Mouse (Mus musculus): Measurements from ENCODE around the gene Smpd4. TPM values are rescaled to one million over a fixed set of nuclear protein-coding genes. Genes with fewer than 3 reads are reported as not detected.
A peak's percentile ranks its signal among the peaks of the same experiment; 100 is the strongest.
"Not testable (repeated sequence)": the region's sequence is repeated elsewhere in the genome, so short reads cannot be mapped to it uniquely, and the experiment has no call there.

The Smpd4 gene
- polyA plus RNA-seq (2015; fragmentation: Nextera tagmentation; extraction: Ambion mirVana), result 17.2 and 23.2 TPM in 2 replicates

GRCm38 (mm10) chr16:17619198-17620105 is at the start of gene Smpd4:
TSS of gene Smpd4 (plus strand) at chr16:17619354.
- H3K36me3 ChIP-seq, result peaks cover 10% of the 10 kb centered on the region; the same call in 1 of the 2 replicates
- H3K4me1 ChIP-seq (replicated peaks), result peaks cover 15% of the 10 kb centered on the region
- peak within 1 kb of the TSS; percentile 35; the same call in 1 of the 2 replicates for H3K27ac ChIP-seq
- WGBS, result 2% methylated on average over 60 of the region's 60 CpGs
- peak within 1 kb of the TSS; percentile 95 for H3K4me3 ChIP-seq
- H3K9ac ChIP-seq, result peak within 1 kb of the TSS; percentile 92
- no peaks in the 10 kb centered on the region for H3K27me3 ChIP-seq
- peak; percentile 76 for ATAC-seq (replicated peaks; ENCODE audit: insufficient number of reproducible peaks, insufficient read depth, low FRiP score, low read depth)
- no peaks in the 10 kb centered on the region for H3K9me3 ChIP-seq (replicated peaks)
- peak within 1 kb of the TSS; percentile 65 for H3K4me2 ChIP-seq

GRCm38 (mm10) chr16:17575870-17576824 is 43.0 kb upstream of the Smpd4 start:
- no peaks in the 10 kb centered on the region for H3K9me3 ChIP-seq (replicated peaks)
- peak overlapping the region; percentile 83 for H3K4me2 ChIP-seq
- H3K27ac ChIP-seq, result no peak overlapping the region
- H3K36me3 ChIP-seq, result no peaks in the 10 kb centered on the region
- H3K4me3 ChIP-seq, result peak overlapping the region; percentile 55
- WGBS, result 12% methylated on average over 45 of the region's 45 CpGs
- H3K27me3 ChIP-seq, result peaks cover 37% of the 10 kb centered on the region
- ATAC-seq (replicated peaks; ENCODE audit: insufficient number of reproducible peaks, insufficient read depth, low FRiP score, low read depth), result peak; percentile 51
- H3K9ac ChIP-seq, result peak overlapping the region; percentile 55
- peaks cover 14% of the 10 kb centered on the region for H3K4me1 ChIP-seq (replicated peaks)

- Histone ChIP-seq H3K4me3 (peak overlapping the region; percentile 55), H3K27me3 (peaks cover 37% of the 10 kb centered on the region), H3K36me3 (no peaks in the 10 kb centered on the region), H3K4me1 (replicated peaks) (peaks cover 14% of the 10 kb centered on the region), H3K27ac (no peak overlapping the region), H3K9ac (peak overlapping the region; percentile 55), H3K4me2 (peak overlapping the region; percentile 83), H3K9me3 (replicated peaks) (no peaks in the 10 kb centered on the region)
- 12% methylated on average over 8 of the region's 8 CpGs for WGBS
- ATAC-seq (replicated peaks; ENCODE audit: insufficient number of reproducible peaks, insufficient read depth, low FRiP score, low read depth), result no peak
Measured at GRCm38 (mm10) chr16:17576825-17577215, 42.3 kb upstream of the Smpd4 start.

- Histone ChIP-seq H3K4me3 (no peak within 1 kb of the TSS), H3K36me3 (no peaks in the 10 kb centered on the region), H3K27ac (no peak within 1 kb of the TSS), H3K27me3 (no peaks in the 10 kb centered on the region), H3K4me1 (replicated peaks) (no peaks in the 10 kb centered on the region), H3K9ac (no peak within 1 kb of the TSS), H3K4me2 (no peak within 1 kb of the TSS), H3K9me3 (replicated peaks) (no peaks in the 10 kb centered on the region)
- ATAC-seq (replicated peaks; ENCODE audit: insufficient number of reproducible peaks, insufficient read depth, low FRiP score, low read depth), result no peak
- 24% methylated on average over 8 of the region's 8 CpGs for WGBS
Measured at GRCm38 (mm10) chr16:17583064-17583463, 36.1 kb upstream of the Smpd4 start, which contains the start of gene Slc7a4. TSS of gene Slc7a4 (minus strand) at chr16:17583214.

GRCm38 (mm10) chr16:17584555-17584954 is 34.6 kb upstream of the Smpd4 start:
- Histone ChIP-seq H3K27me3 (no peaks in the 10 kb centered on the region), H3K4me2 (no peak overlapping the region), H3K27ac (no peak overlapping the region), H3K4me1 (replicated peaks) (no peaks in the 10 kb centered on the region), H3K4me3 (no peak overlapping the region), H3K36me3 (no peaks in the 10 kb centered on the region), H3K9ac (no peak overlapping the region), H3K9me3 (replicated peaks) (no peaks in the 10 kb centered on the region)
- no peak for ATAC-seq (replicated peaks; ENCODE audit: insufficient number of reproducible peaks, insufficient read depth, low FRiP score, low read depth)
- 82% methylated on average over 7 of the region's 7 CpGs for WGBS

- no peaks in the 10 kb centered on the region for H3K4me1 ChIP-seq (replicated peaks)
- H3K4me3 ChIP-seq, result no peak overlapping the region
- ATAC-seq (replicated peaks; ENCODE audit: insufficient number of reproducible peaks, insufficient read depth, low FRiP score, low read depth), result no peak
- H3K9me3 ChIP-seq (replicated peaks), result no peaks in the 10 kb centered on the region
- H3K27ac ChIP-seq, result no peak overlapping the region
- no peak overlapping the region for H3K4me2 ChIP-seq
- 17% methylated on average over 2 of the region's 2 CpGs for WGBS
- no peaks in the 10 kb centered on the region for H3K27me3 ChIP-seq
- H3K9ac ChIP-seq, result no peak overlapping the region
- no peaks in the 10 kb centered on the region for H3K36me3 ChIP-seq
Measured at GRCm38 (mm10) chr16:17590731-17591130, 28.4 kb upstream of the Smpd4 start.

- 42% methylated on average over 3 of the region's 3 CpGs for WGBS
- H3K9me3 ChIP-seq (replicated peaks), result no peaks in the 10 kb centered on the region
- H3K27ac ChIP-seq, result no peak overlapping the region
- ATAC-seq (replicated peaks; ENCODE audit: insufficient number of reproducible peaks, insufficient read depth, low FRiP score, low read depth), result no peak
- H3K9ac ChIP-seq, result no peak overlapping the region
- no peaks in the 10 kb centered on the region for H3K4me1 ChIP-seq (replicated peaks)
- no peaks in the 10 kb centered on the region for H3K36me3 ChIP-seq
- no peaks in the 10 kb centered on the region for H3K27me3 ChIP-seq
- H3K4me3 ChIP-seq, result no peak overlapping the region
- no peak overlapping the region for H3K4me2 ChIP-seq
Measured at GRCm38 (mm10) chr16:17600944-17601562, 18.1 kb upstream of the Smpd4 start.

GRCm38 (mm10) chr16:17604941-17605340 is 14.2 kb upstream of the Smpd4 start:
- ATAC-seq (replicated peaks; ENCODE audit: insufficient number of reproducible peaks, insufficient read depth, low FRiP score, low read depth), result no peak
- Histone ChIP-seq H3K27me3 (no peaks in the 10 kb centered on the region), H3K4me3 (no peak overlapping the region), H3K27ac (no peak overlapping the region), H3K36me3 (no peaks in the 10 kb centered on the region), H3K4me1 (replicated peaks) (no peaks in the 10 kb centered on the region), H3K4me2 (no peak overlapping the region), H3K9me3 (replicated peaks) (no peaks in the 10 kb centered on the region), H3K9ac (no peak overlapping the region)
- WGBS, result 71% methylated on average over 4 of the region's 4 CpGs

- no peak overlapping the region for H3K4me2 ChIP-seq
- H3K4me3 ChIP-seq, result no peak overlapping the region
- H3K9me3 ChIP-seq (replicated peaks), result no peaks in the 10 kb centered on the region
- H3K9ac ChIP-seq, result no peak overlapping the region
- ATAC-seq (replicated peaks; ENCODE audit: insufficient number of reproducible peaks, insufficient read depth, low FRiP score, low read depth), result no peak
- 62% methylated on average over 5 of the region's 5 CpGs for WGBS
- H3K27me3 ChIP-seq, result no peaks in the 10 kb centered on the region
- no peak overlapping the region for H3K27ac ChIP-seq
- no peaks in the 10 kb centered on the region for H3K36me3 ChIP-seq
- no peaks in the 10 kb centered on the region for H3K4me1 ChIP-seq (replicated peaks)
Measured at GRCm38 (mm10) chr16:17605684-17606083, 13.5 kb upstream of the Smpd4 start.

- Histone ChIP-seq H3K27me3 (no peaks in the 10 kb centered on the region), H3K36me3 (no peaks in the 10 kb centered on the region), H3K9ac (no peak overlapping the region), H3K4me2 (no peak overlapping the region), H3K4me1 (replicated peaks) (no peaks in the 10 kb centered on the region), H3K4me3 (no peak overlapping the region), H3K9me3 (replicated peaks) (no peaks in the 10 kb centered on the region), H3K27ac (no peak overlapping the region)
- WGBS, result 68% methylated on average over 4 of the region's 4 CpGs
- ATAC-seq (replicated peaks; ENCODE audit: insufficient number of reproducible peaks, insufficient read depth, low FRiP score, low read depth), result no peak
Measured at GRCm38 (mm10) chr16:17611383-17611782, 7.8 kb upstream of the Smpd4 start.

GRCm38 (mm10) chr16:17614740-17615139 is 4.4 kb upstream of the Smpd4 start:
- not testable (repeated sequence) for H3K4me1 ChIP-seq (replicated peaks); H3K4me2 ChIP-seq; H3K27me3 ChIP-seq; H3K27ac ChIP-seq; H3K9me3 ChIP-seq (replicated peaks); H3K36me3 ChIP-seq; ATAC-seq (replicated peaks; ENCODE audit: insufficient number of reproducible peaks, insufficient read depth, low FRiP score, low read depth); H3K4me3 ChIP-seq; H3K9ac ChIP-seq
- whole genome bisulfite sequencing, result 82% methylated on average over 6 of the region's 6 CpGs
